In the genomic region with DNA sequence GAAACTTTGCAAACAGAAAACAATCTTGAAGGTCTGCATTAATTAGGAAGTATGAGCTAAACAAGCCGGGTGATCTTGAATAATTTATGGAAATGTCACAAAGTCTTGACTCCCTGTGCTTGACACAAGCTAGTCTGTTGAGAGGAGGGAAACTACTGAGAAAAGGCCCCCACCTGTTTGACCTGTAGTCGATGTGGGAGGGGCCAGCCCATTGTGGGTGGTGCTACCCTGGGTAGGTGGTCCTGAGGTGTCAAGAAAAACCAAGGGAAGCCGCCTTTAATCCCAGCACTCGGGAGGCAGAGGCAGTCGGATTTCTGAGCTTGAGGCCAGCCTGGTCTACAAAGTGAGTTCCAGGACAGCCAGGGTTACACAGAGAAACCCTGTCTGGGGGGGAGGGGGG, we compare ENCODE assay signal across 14 mouse cellular contexts.
"Had no signal": no experiment of that assay in that cellular context is flagged by ENCODE, and none has a peak within 500 bp of the region (broad histone marks: within the 10 kb centered on the region; RNA-seq: fewer than 3 reads in every experiment).

No protein-coding gene starts in this region.

- H3K4me3 ChIP-seq: kidney, embryonic 15.5 days; layer of hippocampus, adult 2 months; liver, embryonic 13.5 days; myocyte; neural tube, embryonic 13.5 days had no signal

- H3K9me3 ChIP-seq: kidney, embryonic 15.5 days; liver, embryonic 13.5 days; neural tube, embryonic 13.5 days had no signal

- H3K27ac ChIP-seq: kidney, embryonic 15.5 days; layer of hippocampus, adult 2 months; liver, embryonic 13.5 days had no signal

- DNase-seq: kidney, adult 8-10 months; kidney, postnatal 25 days; layer of hippocampus, adult 9-11 months; liver, embryonic 13.5 days; lung, adult 2 months; lung, postnatal 14 days; lung, postnatal 4 days; thymus, adult 18-20 months; thymus, postnatal 36 days had no signal

- H3K36me3 ChIP-seq: kidney, embryonic 15.5 days; liver, embryonic 13.5 days; neural tube, embryonic 13.5 days had no signal

- H3K4me1 ChIP-seq: liver, embryonic 13.5 days had no signal

- H3K4me2 ChIP-seq: kidney, embryonic 15.5 days; liver, embryonic 13.5 days; midbrain, embryonic 11.5 days; neural tube, embryonic 13.5 days had no signal

- H3K9ac ChIP-seq: kidney, embryonic 15.5 days; liver, embryonic 13.5 days had no signal
